Mouse (Mus musculus): ENCODE measurements around the gene Fsip1.

- no peak for TF ChIP-seq EP300 (IDR thresholded peaks at IDR 0.05; ENCODE audit: low read depth)
- TF ChIP-seq CTCF (IDR thresholded peaks at IDR 0.05; ENCODE audit: low read depth): no peak
These were observed 169.6 kb downstream of the Fsip1 start for GRCm38 (mm10) chr2:118087044-118087726.

All from liver, embryonic 14.5 days (tissue).